Mouse (Mus musculus) Muller cell, postnatal 12 days (primary cell): ENCODE measurements at regions not wholly inside any gene's neighbourhood (a gene's known extent, or its start where the extent isn't known, plus 50 kb on each side); places are given as distances from the start of the nearest gene placed in this dataset.

Experiments
- DNase-seq: peaks from one replicate; pipeline ENCODE4 v3.0.0-alpha.2; 2015; ENCODE audit errors: inconsistent ontology term

DNA sequence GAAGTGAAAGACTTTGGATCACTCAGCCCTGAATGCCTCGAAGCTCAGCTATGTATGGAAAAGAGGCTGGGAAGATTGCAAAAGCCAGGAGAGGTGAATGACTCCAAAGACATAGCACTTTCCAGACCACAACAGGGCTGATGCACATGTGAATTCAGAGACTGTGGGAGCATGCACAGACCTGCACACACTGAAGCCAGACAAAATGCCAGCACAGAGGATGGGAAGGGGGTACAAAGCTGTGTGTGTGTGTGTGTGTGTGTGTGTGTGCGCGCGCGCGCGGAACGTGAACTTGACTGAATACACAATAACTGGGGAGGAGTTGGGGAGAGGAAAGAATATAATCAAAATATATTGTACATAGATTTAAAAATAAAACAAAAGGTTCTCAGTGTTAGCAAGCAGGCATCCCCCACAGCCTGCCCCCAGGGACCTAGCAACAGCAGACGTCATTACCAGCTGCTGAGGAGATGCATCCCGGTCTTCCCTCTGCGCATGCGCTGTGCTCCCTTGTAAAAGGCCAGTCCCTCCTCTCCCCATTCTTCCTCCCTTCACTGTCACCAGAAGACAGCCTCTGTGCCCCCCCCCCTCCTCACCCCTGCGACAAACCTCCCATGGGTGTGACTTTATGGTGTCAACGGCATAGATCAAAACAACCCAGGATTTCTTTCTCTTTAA lies 89.5 kb upstream of the Mrps22 start:
- DNase-seq, result no peak

DNA sequence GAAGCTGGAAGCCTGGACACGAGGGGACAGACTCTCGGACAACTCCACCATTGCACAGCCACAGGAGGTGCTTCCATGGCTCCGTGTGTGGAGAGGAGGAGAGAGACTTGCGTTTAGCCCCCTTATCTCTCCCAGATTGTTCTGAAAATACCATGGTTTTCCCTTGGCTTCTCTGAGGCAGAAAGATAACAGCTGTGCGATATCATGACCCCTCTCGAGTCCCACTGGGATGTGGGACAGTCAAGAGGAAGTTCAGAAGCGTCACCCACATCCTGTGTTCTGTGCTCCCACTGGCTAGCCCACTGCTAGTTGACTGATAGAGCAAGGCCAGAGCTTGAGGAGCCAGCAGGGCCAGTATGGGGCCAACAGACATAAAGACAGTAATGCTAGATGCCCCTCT lies 84.1 kb upstream of the Mrps22 start:
- DNase-seq, result no peak

GRCm38 (mm10) chr9:98684336-98684735 lies 82.9 kb upstream of the Mrps22 start:
- DNase-seq, result no peak

GRCm38 (mm10) chr9:98675612-98676011 lies 74.2 kb upstream of the Mrps22 start:
- DNase-seq, result no peak

GRCm38 (mm10) chr9:98673461-98674114 lies 72.1 kb upstream of the Mrps22 start:
- DNase-seq, result no peak

DNA sequence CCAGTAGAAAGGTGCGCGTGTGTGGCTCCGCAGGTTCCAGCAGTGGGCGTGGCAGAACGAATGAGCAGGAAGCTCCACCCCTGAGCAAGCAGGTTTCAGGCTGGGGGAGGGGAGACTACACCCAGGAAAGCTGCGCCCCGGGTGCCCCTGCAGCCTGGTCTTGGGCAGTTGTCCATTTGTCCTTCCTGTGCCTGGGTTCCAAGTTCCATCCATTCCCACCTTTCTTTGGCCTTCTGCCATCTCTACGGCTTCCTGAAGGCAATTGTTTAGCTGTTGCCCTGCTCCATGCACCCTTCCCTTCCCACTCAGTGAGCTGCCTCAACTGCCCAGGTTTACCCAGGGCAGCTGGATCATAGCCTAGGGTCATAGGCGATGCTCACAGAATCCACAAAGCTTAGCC lies 70.9 kb upstream of the Mrps22 start:
- DNase-seq, result no peak

DNA sequence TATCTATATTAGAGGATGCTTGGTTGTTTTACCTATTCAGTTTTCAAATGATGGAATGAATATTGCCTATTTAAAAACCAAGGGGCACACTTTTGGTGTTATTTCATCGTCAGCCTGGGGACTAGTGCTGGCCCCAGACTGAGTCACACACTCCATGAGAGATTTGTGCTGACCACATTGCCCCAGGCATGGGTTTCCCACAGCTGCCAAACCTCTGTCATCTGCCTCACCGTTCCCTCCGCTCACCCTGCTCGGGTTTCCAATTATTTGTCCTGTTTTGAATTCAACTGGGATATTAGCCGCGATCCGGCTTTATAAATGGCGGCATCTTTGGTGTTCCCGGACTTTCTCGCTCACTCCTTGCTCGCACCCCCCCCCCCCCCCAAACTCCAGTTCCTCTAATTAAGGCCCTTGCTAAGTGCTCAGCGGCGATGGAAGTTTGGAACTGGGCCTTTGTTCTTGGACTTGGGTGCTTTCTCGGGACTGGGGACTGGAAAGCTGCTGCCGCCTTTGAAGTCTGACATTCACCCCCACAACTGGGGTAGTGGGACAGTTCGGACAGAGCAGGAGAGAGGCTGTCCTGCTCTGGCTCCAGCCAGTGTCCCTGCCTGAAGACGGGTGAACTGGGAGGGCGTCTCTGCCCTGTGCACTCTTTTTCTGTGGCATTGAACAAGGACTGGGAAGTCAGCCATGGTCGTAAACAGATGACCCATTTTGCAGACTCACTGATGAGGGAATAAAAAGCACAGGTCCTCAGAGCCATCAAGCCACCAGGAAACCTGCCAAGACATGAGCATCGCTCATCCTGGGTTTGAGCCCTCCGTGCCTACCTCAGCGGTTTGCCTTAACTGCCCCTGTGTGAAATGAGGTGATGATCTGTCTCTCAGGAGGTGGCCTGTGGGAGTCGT lies 67.2 kb upstream of the Mrps22 start:
- DNase-seq, result peak; percentile 86

GRCm38 (mm10) chr9:98667072-98667471 lies 65.6 kb upstream of the Mrps22 start:
- no peak for DNase-seq

DNA sequence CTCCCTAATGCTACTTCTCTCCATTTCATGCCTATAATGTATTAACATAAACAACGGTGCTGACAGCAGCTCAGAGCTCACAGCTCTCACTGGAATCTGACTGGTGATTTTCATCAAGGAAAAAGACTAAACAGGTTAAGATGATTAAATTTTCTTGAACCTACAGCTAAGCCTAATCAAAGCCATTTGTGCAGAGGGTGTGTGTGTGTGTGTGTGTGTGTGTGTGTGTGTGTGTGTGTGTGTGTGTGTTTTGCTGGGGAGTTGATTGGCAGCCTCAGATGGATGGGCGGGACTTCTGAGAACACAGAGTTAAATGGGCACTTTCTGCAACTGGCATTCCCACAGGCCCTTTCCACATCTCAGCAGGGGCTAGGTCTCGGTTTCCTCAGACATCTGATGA lies 61.6 kb upstream of the Mrps22 start:
- no peak for DNase-seq

GRCm38 (mm10) chr9:98651681-98652080 lies 50.2 kb upstream of the Mrps22 start:
- DNase-seq, result no peak
